Mouse (Mus musculus) cerebellum, postnatal 36 days (tissue): ENCODE data around the gene Tmsb15b1.
A peak's percentile ranks its signal among the peaks of the same experiment; 100 is the strongest.
"Not testable (repeated sequence)": the region's sequence is repeated elsewhere in the genome, so short reads cannot be mapped to it uniquely, and the experiment has no call there.

Experiments
- DNase-seq, 2 experiments: peaks; one replicate each; pipeline ENCODE4 v3.0.0; 2021 to 2022; ENCODE audit warnings: mixed read lengths in 2 of 2

The Tmsb15b1 gene

DNA sequence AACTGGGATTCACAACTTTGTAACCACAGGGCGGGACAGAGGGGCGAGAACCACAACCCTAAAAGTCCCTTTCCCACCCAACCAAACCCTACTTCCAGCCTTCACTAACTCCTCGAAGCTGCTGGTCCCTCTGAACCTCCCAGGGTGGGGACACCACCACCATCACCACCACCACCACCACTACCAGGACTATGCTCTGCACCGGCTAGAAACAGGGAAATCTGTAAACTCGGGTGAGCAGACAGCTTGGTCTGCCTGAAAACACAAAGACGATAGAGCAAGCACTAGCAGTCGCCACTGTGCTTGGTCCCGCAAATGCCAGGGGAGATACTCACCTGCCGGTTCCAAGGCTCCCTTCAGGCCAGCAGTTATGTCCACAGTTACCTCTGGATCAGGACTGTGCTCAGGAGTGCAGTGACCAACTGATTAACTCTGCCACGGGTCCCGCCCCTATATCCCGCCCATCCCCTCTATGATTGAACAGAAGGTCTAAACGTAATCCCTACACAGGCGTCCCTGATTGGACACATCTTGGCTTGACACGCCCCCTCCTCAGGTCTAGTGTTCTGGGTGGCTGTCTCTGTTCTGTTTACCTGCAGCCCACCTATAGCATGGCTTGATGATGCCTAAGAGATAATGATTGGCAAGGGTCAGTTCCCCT is at the start of gene Tmsb15b1, which contains the start of gene Tmsb15l:
TSS of gene Tmsb15b1 (minus strand) at position 451 of the 661 bp plus-strand sequence.
TSS of gene Tmsb15l (minus strand) at position 446 of the 661 bp plus-strand sequence.
- DNase-seq: peak; percentile 51 to 78

- peak; percentile 59 to 70 for DNase-seq
Measured at GRCm38 (mm10) chrX:137019310-137019709, 42.6 kb upstream of the Tmsb15b1 start.

- no peak for DNase-seq
Measured at GRCm38 (mm10) chrX:137017668-137018067, 41.0 kb upstream of the Tmsb15b1 start.

- DNase-seq: peak; percentile 56 to 62
Measured at GRCm38 (mm10) chrX:137015099-137015709, 38.5 kb upstream of the Tmsb15b1 start.

DNA sequence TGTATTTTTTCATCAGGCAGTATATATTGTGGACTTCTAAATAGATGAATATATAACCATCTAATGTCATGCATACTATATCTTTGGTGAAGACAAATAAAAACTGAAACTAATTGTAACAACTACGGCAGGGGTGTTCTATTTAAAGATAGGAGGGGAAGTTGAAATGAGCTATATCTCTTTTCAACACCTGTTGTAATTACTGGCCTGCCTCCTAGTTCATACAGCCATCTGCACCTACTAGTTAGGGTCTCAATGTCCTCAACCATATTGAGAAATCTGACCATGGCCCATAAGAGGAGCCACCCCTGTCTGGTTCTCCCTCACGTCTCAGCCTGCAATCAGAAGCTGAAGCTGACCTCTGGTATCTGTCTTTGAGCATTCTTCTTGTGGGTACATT is 19.6 kb upstream of the Tmsb15b1 start:
- no peak for DNase-seq

DNA sequence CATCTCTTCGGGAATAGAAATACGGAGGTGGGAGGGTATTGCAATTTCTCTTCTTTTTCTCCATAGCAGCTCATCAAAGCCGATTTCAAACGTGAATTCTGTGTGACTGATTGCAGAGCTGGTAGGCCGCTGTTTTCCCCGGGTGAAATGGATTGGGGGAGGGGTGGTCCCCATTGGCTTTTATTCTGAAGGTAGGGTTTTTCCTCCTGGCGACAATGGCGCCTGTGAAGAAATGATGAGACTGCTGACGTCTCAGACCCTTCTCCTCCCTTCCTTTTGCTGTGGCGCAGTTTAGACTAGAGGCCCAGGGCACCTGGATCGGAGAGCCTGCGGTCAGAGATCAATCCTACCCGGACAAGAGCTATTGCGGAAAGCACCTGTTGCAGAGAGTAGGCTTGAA is 17.0 kb upstream of the Tmsb15b1 start:
- peak; percentile 18 to 41 for DNase-seq

GRCm38 (mm10) chrX:136992978-136993547 is 16.4 kb upstream of the Tmsb15b1 start, which contains the start of gene Zcchc18:
Gene Zcchc18, plus strand, starts transcription at chrX:136993155.
- DNase-seq: peak; percentile 81 to 82

- DNase-seq: peak; percentile 28 to 41
Measured at GRCm38 (mm10) chrX:136992191-136992965, 15.7 kb upstream of the Tmsb15b1 start.

DNA sequence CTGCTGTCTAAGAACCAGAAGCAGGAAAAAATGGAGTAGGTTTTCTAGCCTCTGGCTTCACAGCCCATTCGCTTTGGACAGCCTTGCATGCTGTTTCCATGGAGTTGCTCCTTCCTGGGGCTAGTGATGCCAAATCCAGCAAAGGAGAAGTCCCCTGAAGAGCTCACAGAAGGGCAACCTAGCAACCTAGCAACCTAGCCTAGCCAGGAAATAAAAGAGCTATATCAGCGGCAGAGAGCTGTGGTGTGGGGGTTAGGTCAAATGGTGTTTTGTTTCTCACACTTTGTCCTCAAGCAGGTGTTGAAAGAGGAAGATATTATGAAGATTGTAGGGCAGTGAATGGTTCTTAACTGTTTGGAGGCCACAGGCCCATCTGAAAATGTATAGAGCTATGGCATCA is 14.6 kb upstream of the Tmsb15b1 start:
- DNase-seq: peak in 1 of 2 experiments; percentile 9

GRCm38 (mm10) chrX:136986039-136986438 is 9.4 kb upstream of the Tmsb15b1 start:
- no peak for DNase-seq

DNA sequence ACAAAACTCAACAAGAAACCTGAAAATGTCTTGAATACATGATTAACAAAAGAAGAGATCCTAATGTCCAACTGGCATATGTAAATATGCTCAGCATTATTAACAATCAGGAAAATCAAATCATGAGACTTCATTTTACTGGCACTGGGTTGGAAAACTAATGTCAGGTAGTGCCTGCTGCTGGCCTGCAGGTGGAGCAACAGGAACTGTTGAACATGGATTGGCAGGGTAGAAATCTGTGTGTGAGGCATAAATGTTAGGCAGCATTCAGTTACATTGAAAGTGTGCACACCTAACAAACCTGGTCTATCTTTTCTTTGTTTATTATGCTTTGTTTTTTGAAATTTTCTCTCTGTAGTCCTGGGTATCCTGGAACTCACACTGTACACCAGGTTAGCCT is 1.9 kb upstream of the Tmsb15b1 start:
- DNase-seq: peak; percentile 19 to 26

- DNase-seq: not testable (repeated sequence)
Measured at GRCm38 (mm10) chrX:136975397-136975796, 1.3 kb downstream of the Tmsb15b1 start, which contains the start of gene Tmsb15b2. Gene Tmsb15b2, minus strand, starts transcription at chrX:136975497.

DNA sequence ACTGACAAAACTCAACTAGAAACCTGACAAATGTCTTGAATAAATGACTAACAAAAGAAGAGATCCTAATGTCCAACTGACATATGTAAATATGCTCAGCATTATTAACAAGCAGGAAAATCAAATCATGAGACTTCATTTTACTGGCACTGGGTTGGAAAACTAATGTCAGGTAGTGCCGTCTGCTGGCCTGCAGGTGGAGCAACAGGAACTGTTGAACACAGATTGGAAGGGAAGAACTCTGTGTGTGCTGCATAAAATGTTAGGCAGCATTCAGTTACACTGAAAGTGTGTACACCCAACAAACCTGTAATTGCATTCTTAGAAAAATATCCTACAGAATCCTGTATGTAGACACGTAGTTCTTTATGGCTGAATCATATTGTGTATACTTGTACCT is 17.0 kb downstream of the Tmsb15b1 start:
- peak; percentile 22 to 23 for DNase-seq

DNA sequence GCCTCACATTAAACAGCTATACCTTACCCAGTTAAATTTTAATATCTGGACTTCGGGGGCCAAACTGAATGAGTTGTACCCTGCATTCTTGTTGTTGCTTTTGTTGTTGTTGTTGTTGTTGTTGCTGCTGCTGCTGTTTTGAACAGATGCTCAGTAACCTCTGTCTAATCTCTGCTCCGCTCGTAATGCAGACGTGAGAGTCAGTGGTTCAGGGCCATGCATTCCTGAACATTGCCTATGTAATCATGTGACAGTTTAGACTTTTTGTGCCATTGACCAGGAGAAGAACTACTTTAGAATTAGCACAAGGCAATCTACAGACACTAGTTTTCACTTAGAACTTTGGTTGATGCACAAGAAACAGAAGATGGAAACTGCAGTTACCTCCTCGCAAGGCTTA is 18.4 kb downstream of the Tmsb15b1 start:
- DNase-seq: not testable (repeated sequence)

DNA sequence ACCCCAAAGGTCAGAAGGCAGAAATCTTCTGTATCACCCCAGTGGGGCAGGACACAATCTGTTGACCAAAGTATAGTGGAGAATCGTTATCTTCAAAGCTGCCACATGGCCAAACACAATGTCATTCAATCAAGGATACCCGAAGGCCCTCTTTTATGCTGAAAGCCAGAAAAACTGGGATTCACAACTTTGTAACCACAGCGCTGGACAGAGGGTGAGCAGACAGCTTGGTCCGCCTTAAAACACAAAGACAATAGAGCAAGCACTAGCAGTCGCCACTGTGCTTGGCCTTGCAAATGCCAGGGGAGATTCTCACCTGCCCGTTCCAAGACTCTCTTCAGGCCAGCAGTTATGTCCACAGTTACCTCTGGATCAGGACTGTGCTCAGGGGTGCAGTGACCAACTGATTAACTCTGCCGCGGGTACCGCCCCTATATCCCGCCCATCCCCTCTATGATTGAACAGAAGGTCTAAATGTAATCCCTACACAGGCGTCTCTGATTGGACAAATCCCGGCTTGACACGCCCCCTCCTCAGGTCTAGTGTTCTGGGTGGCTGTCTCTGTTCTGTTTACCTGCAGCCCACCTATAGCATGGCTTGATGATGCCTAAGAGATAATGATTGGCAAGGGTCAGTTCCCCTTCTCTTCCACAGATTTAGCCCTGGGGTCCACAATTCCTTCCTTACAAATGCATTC is 18.9 kb downstream of the Tmsb15b1 start:
- DNase-seq: peak; percentile 81 to 88

DNA sequence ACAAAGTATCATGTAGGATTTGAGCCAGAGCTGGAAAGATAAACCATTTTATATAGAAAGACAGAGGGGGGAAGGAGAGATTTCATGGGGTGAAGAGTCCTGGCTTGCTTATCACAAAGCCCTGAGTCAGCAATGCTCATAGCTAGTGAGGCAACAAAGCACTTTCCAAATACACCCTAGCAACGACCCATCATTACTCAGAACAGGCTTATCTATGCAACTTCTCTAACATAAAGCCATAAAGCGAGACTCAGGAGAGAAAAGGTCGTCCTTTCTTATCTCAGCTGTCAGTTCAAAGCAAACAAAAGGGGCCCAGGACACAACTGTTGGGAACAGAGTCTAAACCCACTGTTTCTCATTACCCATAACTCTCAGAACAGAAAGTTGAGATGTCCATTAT is 38.7 kb downstream of the Tmsb15b1 start:
- no peak for DNase-seq

- no peak for DNase-seq
Measured at GRCm38 (mm10) chrX:136927031-136927430, 49.6 kb downstream of the Tmsb15b1 start, which contains the start of gene H2bfm. Gene H2bfm, plus strand, starts transcription at chrX:136927325.

DNA sequence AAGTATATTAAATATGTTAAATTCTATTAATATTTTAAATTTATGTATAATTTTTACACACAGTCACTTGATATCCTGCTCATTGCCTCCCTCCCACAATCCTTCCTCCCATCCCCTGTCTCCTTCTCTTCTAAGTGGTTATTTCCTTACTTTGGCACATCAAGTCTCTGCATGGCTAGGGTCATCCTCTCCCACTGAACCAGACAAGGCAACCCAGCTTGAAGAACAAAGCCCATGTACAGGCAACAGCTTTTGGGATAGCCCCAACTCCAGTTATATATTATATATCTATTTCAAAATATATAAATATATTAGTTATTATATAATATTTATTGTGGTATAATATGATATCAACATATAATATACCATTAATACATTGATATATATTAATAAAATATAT is 50.8 kb downstream of the Tmsb15b1 start:
- no peak for DNase-seq
